Mouse (Mus musculus): ENCODE measurements around the gene Gm4969. TPM values are rescaled to one million over a fixed set of nuclear protein-coding genes. Genes with fewer than 3 reads are reported as not detected.

Gene Gm4969
- polyA plus RNA-seq, 1 experiment from 2014 or later: 9.9 TPM

- ATAC-seq (ENCODE audit: low read depth): no peak
- Histone ChIP-seq H3K4me2 (ENCODE audit: low read depth, low read length) (no peak overlapping the region), H3K9ac (replicated peaks; ENCODE audit: low read depth, low read length) (no peak overlapping the region), H3K27me3 (ENCODE audit: control insufficient read depth, insufficient read depth, low read length) (no peaks in the 10 kb centered on the region), H3K9me3 (ENCODE audit: control insufficient read depth, low read length) (no peaks in the 10 kb centered on the region), H3K27ac (ENCODE audit: low read depth, low read length) (no peak overlapping the region), H3K4me3 (ENCODE audit: low read depth, low read length) (no peak overlapping the region), H3K36me3 (ENCODE audit: control insufficient read depth, insufficient read depth, low read length) (peaks cover 54% of the 10 kb centered on the region), H3K4me1 (ENCODE audit: control insufficient read depth, insufficient read depth, low read length) (no peaks in the 10 kb centered on the region)
- 92% methylated on average over 5 of the region's 5 CpGs for WGBS
Observed at GRCm38 (mm10) chr7:19049252-19049651, 68.9 kb downstream of the Gm4969 start.

Small RNAs within 50 kb of the gene (microRNA-seq; reads per million reads assigned to microRNA genes)
- gene Mir3100: not detected

Other genes starting within 250 kb of the Gm4969 start
- gene Pglyrp1, start 247.0 kb downstream of the Gm4969 start, polyA plus RNA-seq (2014; fragmentation: Nextera tagmentation; extraction: Ambion mirVana): 18.3 and 18.7 TPM in 2 replicates
- 17.6 and 20.2 TPM in 2 replicates for gene Ccdc61, start 208.0 kb downstream of the Gm4969 start, polyA plus RNA-seq (2014; fragmentation: Nextera tagmentation; extraction: Ambion mirVana)
- gene Nova2, start 192.5 kb downstream of the Gm4969 start, polyA plus RNA-seq (2014; fragmentation: Nextera tagmentation; extraction: Ambion mirVana): 17.1 and 18.4 TPM in 2 replicates
- 0.84 and 1.1 TPM in 2 replicates for gene Nanos2, start 131.0 kb downstream of the Gm4969 start, polyA plus RNA-seq (2014; fragmentation: Nextera tagmentation; extraction: Ambion mirVana)
- 6.0 and 6.9 TPM in 2 replicates for gene Mypop, start 127.1 kb downstream of the Gm4969 start, polyA plus RNA-seq (2014; fragmentation: Nextera tagmentation; extraction: Ambion mirVana)
- 29.7 and 30.3 TPM in 2 replicates for gene Irf2bp1, start 114.3 kb downstream of the Gm4969 start, polyA plus RNA-seq (2014; fragmentation: Nextera tagmentation; extraction: Ambion mirVana)
- not detected in 2 replicates for gene Foxa3, start 94.8 kb downstream of the Gm4969 start, polyA plus RNA-seq (2014; fragmentation: Nextera tagmentation; extraction: Ambion mirVana)
- gene Sympk, start 94.0 kb downstream of the Gm4969 start, polyA plus RNA-seq (2014; fragmentation: Nextera tagmentation; extraction: Ambion mirVana): 16.8 and 16.9 TPM in 2 replicates
- not detected in 2 replicates for gene Rsph6a, start 63.7 kb downstream of the Gm4969 start, polyA plus RNA-seq (2014; fragmentation: Nextera tagmentation; extraction: Ambion mirVana)
- 30.2 and 35.2 TPM in 2 replicates for gene Dmwd, start 42.1 kb downstream of the Gm4969 start, polyA plus RNA-seq (2014; fragmentation: Nextera tagmentation; extraction: Ambion mirVana)
- gene Dmpk, start 34.5 kb downstream of the Gm4969 start, polyA plus RNA-seq (2014; fragmentation: Nextera tagmentation; extraction: Ambion mirVana): 7.1 and 9.4 TPM in 2 replicates
- 1.3 and 2.4 TPM in 2 replicates for gene Six5, start 23.8 kb downstream of the Gm4969 start, polyA plus RNA-seq (2014; fragmentation: Nextera tagmentation; extraction: Ambion mirVana)
- 11.6 and 13.1 TPM in 2 replicates for gene Fbxo46, start 1.5 kb upstream of the Gm4969 start, polyA plus RNA-seq (2014; fragmentation: Nextera tagmentation; extraction: Ambion mirVana)
- 18.6 and 21.2 TPM in 2 replicates for gene Qpctl, start 30.9 kb upstream of the Gm4969 start, polyA plus RNA-seq (2014; fragmentation: Nextera tagmentation; extraction: Ambion mirVana)
- gene Snrpd2, start 31.4 kb upstream of the Gm4969 start, polyA plus RNA-seq (2014; fragmentation: Nextera tagmentation; extraction: Ambion mirVana): 94.1 and 110 TPM in 2 replicates
- gene Gipr, start 47.8 kb upstream of the Gm4969 start, polyA plus RNA-seq (2014; fragmentation: Nextera tagmentation; extraction: Ambion mirVana): 0.75 and 1.8 TPM in 2 replicates
- gene Eml2, start 58.1 kb upstream of the Gm4969 start, polyA plus RNA-seq (2014; fragmentation: Nextera tagmentation; extraction: Ambion mirVana): 3.5 and 4.0 TPM in 2 replicates
- gene Gpr4, start 94.2 kb upstream of the Gm4969 start, polyA plus RNA-seq (2014; fragmentation: Nextera tagmentation; extraction: Ambion mirVana): 2.9 and 3.4 TPM in 2 replicates
- 36.6 and 37.6 TPM in 2 replicates for gene Opa3, start 110.0 kb upstream of the Gm4969 start, polyA plus RNA-seq (2014; fragmentation: Nextera tagmentation; extraction: Ambion mirVana)
- gene Vasp, start 153.4 kb upstream of the Gm4969 start, polyA plus RNA-seq (2014; fragmentation: Nextera tagmentation; extraction: Ambion mirVana): 17.4 and 40.9 TPM in 2 replicates
- gene Ppm1n, start 161.7 kb upstream of the Gm4969 start, polyA plus RNA-seq (2014; fragmentation: Nextera tagmentation; extraction: Ambion mirVana): 0.66 and 0.75 TPM in 2 replicates
- gene Rtn2, start 164.3 kb upstream of the Gm4969 start, polyA plus RNA-seq (2014; fragmentation: Nextera tagmentation; extraction: Ambion mirVana): 115 and 118 TPM in 2 replicates
- gene Fosb, start 191.7 kb upstream of the Gm4969 start, polyA plus RNA-seq (2014; fragmentation: Nextera tagmentation; extraction: Ambion mirVana): not detected in 2 replicates
- 90.4 and 98.9 TPM in 2 replicates for gene Ercc1, start 226.4 kb upstream of the Gm4969 start, polyA plus RNA-seq (2014; fragmentation: Nextera tagmentation; extraction: Ambion mirVana)
- gene Cd3eap, start 241.1 kb upstream of the Gm4969 start, polyA plus RNA-seq (2014; fragmentation: Nextera tagmentation; extraction: Ambion mirVana): 19.1 and 21.5 TPM in 2 replicates
- 1.4 and 1.7 TPM in 2 replicates for gene Ppp1r13l, start 241.4 kb upstream of the Gm4969 start, polyA plus RNA-seq (2014; fragmentation: Nextera tagmentation; extraction: Ambion mirVana)

All from neural tube, embryonic 14.5 days (tissue).